Mouse (Mus musculus): ENCODE measurements at regions not wholly inside any gene's neighbourhood (a gene's known extent, or its start where the extent isn't known, plus 50 kb on each side); places are given as distances from the start of the nearest gene placed in this dataset.
A peak's percentile ranks its signal among the peaks of the same experiment; 100 is the strongest.

- no peak for DNase-seq (ENCODE audit: low read depth, low spot score)
These were observed 83.1 kb upstream of the Pcdh8 start for GRCm38 (mm10) chr14:79854216-79854615.

- no peak for DNase-seq (ENCODE audit: low read depth, low spot score)
These were observed 81.6 kb upstream of the Pcdh8 start for GRCm38 (mm10) chr14:79852683-79853082.

GRCm38 (mm10) chr14:79851795-79852194, 80.7 kb upstream of the Pcdh8 start:
- no peak for DNase-seq (ENCODE audit: low read depth, low spot score)

GRCm38 (mm10) chr14:79851231-79851630, 80.1 kb upstream of the Pcdh8 start:
- DNase-seq (ENCODE audit: low read depth, low spot score) = no peak

GRCm38 (mm10) chr14:79849617-79850435, 78.7 kb upstream of the Pcdh8 start:
- no peak for DNase-seq (ENCODE audit: low read depth, low spot score)

- DNase-seq (ENCODE audit: low read depth, low spot score) = no peak
These were observed 77.0 kb upstream of the Pcdh8 start for GRCm38 (mm10) chr14:79848116-79848515.

- no peak for DNase-seq (ENCODE audit: low read depth, low spot score)
These were observed 73.2 kb upstream of the Pcdh8 start for GRCm38 (mm10) chr14:79844306-79844705.

GRCm38 (mm10) chr14:79843135-79843550, 72.0 kb upstream of the Pcdh8 start:
- peak; percentile 61 for DNase-seq (ENCODE audit: low read depth, low spot score)

- DNase-seq (ENCODE audit: low read depth, low spot score) = no peak
These were observed 71.6 kb upstream of the Pcdh8 start for GRCm38 (mm10) chr14:79842734-79843133.

GRCm38 (mm10) chr14:79837101-79837500, 66.0 kb upstream of the Pcdh8 start:
- DNase-seq (ENCODE audit: low read depth, low spot score) = no peak

GRCm38 (mm10) chr14:79836186-79836585, 65.1 kb upstream of the Pcdh8 start:
- DNase-seq (ENCODE audit: low read depth, low spot score) = peak; percentile 74

GRCm38 (mm10) chr14:79824670-79825446, 53.7 kb upstream of the Pcdh8 start:
- DNase-seq (ENCODE audit: low read depth, low spot score) = no peak

GRCm38 (mm10) chr14:79822453-79823117, 51.5 kb upstream of the Pcdh8 start:
- DNase-seq (ENCODE audit: low read depth, low spot score) = no peak

- no peak for DNase-seq (ENCODE audit: low read depth, low spot score)
These were observed 50.9 kb upstream of the Pcdh8 start for GRCm38 (mm10) chr14:79822011-79822435.

- DNase-seq (ENCODE audit: low read depth, low spot score) = no peak
These were observed 50.4 kb upstream of the Pcdh8 start for GRCm38 (mm10) chr14:79821352-79822010.

Data from R1 (cell line).